Mouse (Mus musculus) embryonic stem cell, embryonic (primary cell): Measurements from ENCODE around the gene Smim4.

Experiments
- CTCF ChIA-PET, 4 experiments: fragments of 300-600 bp in 2 of 4; fragments of 350-600 bp in 2 of 4; sonication (Branson Sonifier 250); formaldehyde crosslinking; loops; one replicate each; lab custom pipeline; 2022; ENCODE audit warnings: inconsistent platforms in 2 of 4; lab: Charles Lee
- POLR2A ChIA-PET, 4 experiments: fragments of 300-600 bp in 2 of 4; fragments of 350-600 bp in 2 of 4; sonication (Branson Sonifier 250); formaldehyde crosslinking; loops; one replicate each; lab custom pipeline; 2022; ENCODE audit warnings: antibody characterized with exemption in 4 of 4, inconsistent platforms in 1 of 4; lab: Charles Lee

The Smim4 gene

GRCm38 (mm10) chr14:31132491-31132975 is 3.8 kb upstream of the Smim4 start:
- ChIA-PET POLR2A (interaction anchor here in 2 of 4 experiments (0.6 to 1.4 kb wide), 7 partner anchors 13 to 506 kb away, joined by 3 to 4 read pairs (median 3); partner anchors contain the start of gene Prkcd (in 1 of the 2)), CTCF (no interaction called here)

GRCm38 (mm10) chr14:31132031-31132430 is 3.3 kb upstream of the Smim4 start:
- CTCF ChIA-PET: no interaction called here
- POLR2A ChIA-PET: interaction anchor here in 2 of 4 experiments (0.6 to 1.4 kb wide), 2 partner anchors 15 to 66 kb away, joined by 3 to 4 read pairs; no protein-coding TSS in a partner anchor

GRCm38 (mm10) chr14:31131272-31131821 is 2.6 kb upstream of the Smim4 start:
- ChIA-PET CTCF (no interaction called here), POLR2A (interaction anchor here in 1 of 4 experiments (1.4 kb wide), 1 partner anchor 67 kb away, joined by 3 read pairs; no protein-coding TSS in a partner anchor)

- ChIA-PET CTCF (interaction anchor here in 1 of 4 experiments (0.6 to 0.7 kb wide), 2 partner anchors 28 to 104 kb away, joined by 3 to 4 read pairs; no protein-coding TSS in a partner anchor), POLR2A (interaction anchor here in 3 of 4 experiments (0.6 to 1.3 kb wide), 12 partner anchors 9 to 769 kb away, joined by 3 to 8 read pairs (median 4); partner anchors contain the start of genes Gnl3 (in 1 of the 3) and Pbrm1 (in 1 of the 3))
Observed at GRCm38 (mm10) chr14:31130236-31131220, 1.8 kb upstream of the Smim4 start, which contains the start of gene Nt5dc2. Gene Nt5dc2, plus strand, starts transcription at chr14:31131053.

GRCm38 (mm10) chr14:31129326-31130235 is 825 bp upstream of the Smim4 start:
- ChIA-PET POLR2A (interaction anchor here in 3 of 4 experiments (0.6 to 3.2 kb wide), 20 partner anchors 10 to 770 kb away, joined by 3 to 14 read pairs (median 4); partner anchors contain the start of genes Gnl3 (in 1 of the 3), Nek4 (in 1 of the 3), Pbrm1 (in 1 of the 3) and Spcs1 (in 1 of the 3)), CTCF (interaction anchor here in 3 of 4 experiments (0.6 to 1.6 kb wide), 4 partner anchors 29 to 105 kb away, joined by 3 to 4 read pairs (median 3); no protein-coding TSS in a partner anchor)

- POLR2A ChIA-PET: interaction anchor here (0.5 to 3.2 kb wide), 22 partner anchors 9 to 731 kb away, joined by 3 to 14 read pairs (median 4); partner anchors contain the start of genes Nek4 (in 1 of the 4), Sema3g (in 1 of the 4), Spcs1 (in 1 of the 4) and Tmem110 (in 1 of the 4)
- CTCF ChIA-PET: interaction anchor here in 2 of 4 experiments (0.6 to 1.6 kb wide), 5 partner anchors 10 to 89 kb away, joined by 3 to 5 read pairs (median 3); no protein-coding TSS in a partner anchor
Observed at GRCm38 (mm10) chr14:31128101-31128825, 493 bp downstream of the Smim4 start.

GRCm38 (mm10) chr14:31126826-31127225 is 1.9 kb downstream of the Smim4 start:
- ChIA-PET CTCF (no interaction called here), POLR2A (interaction anchor here in 2 of 4 experiments (1.0 to 3.2 kb wide), 7 partner anchors 12 to 125 kb away, joined by 3 to 14 read pairs (median 5); partner anchors contain the start of gene Spcs1 (in 1 of the 2))

- POLR2A ChIA-PET: interaction anchor here in 2 of 4 experiments (0.9 to 2.2 kb wide), 8 partner anchors 9 to 145 kb away, joined by 3 to 7 read pairs (median 4); no protein-coding TSS in a partner anchor
- CTCF ChIA-PET: interaction anchor here in 1 of 4 experiments (1.4 kb wide), 1 partner anchor 38 kb away, joined by 4 read pairs; no protein-coding TSS in a partner anchor
Observed at GRCm38 (mm10) chr14:31125106-31126075, 3.4 kb downstream of the Smim4 start.

- ChIA-PET POLR2A (interaction anchor here in 1 of 4 experiments (0.6 to 2.0 kb wide), 4 partner anchors 9 to 202 kb away, joined by 3 to 4 read pairs (median 4); no protein-coding TSS in a partner anchor), CTCF (no interaction called here)
Observed at GRCm38 (mm10) chr14:31115522-31115921, 13.2 kb downstream of the Smim4 start.

- POLR2A ChIA-PET: interaction anchor here in 1 of 4 experiments (0.8 to 1.2 kb wide), 2 partner anchors 10 to 94 kb away, joined by 3 to 4 read pairs; no protein-coding TSS in a partner anchor
- CTCF ChIA-PET: no interaction called here
Observed at GRCm38 (mm10) chr14:31114011-31114410, 14.7 kb downstream of the Smim4 start.

GRCm38 (mm10) chr14:31112187-31112586 is 16.6 kb downstream of the Smim4 start:
- ChIA-PET CTCF (no interaction called here), POLR2A (interaction anchor here in 1 of 4 experiments (0.7 to 1.3 kb wide), 4 partner anchors 12 to 101 kb away, joined by 3 read pairs; no protein-coding TSS in a partner anchor)

GRCm38 (mm10) chr14:31110613-31111012 is 18.1 kb downstream of the Smim4 start:
- POLR2A ChIA-PET: interaction anchor here in 1 of 4 experiments (1.3 kb wide), 1 partner anchor 14 kb away, joined by 3 read pairs; no protein-coding TSS in a partner anchor
- CTCF ChIA-PET: interaction anchor here in 2 of 4 experiments (0.6 kb wide), 2 partner anchors 362 to 1049 kb away, joined by 4 to 18 read pairs; partner anchors contain the start of gene Ncoa4 (in 1 of the 2)

- POLR2A ChIA-PET: no interaction called here
- CTCF ChIA-PET: interaction anchor here in 1 of 4 experiments (0.5 kb wide), 1 partner anchor 332 kb away, joined by 5 read pairs; no protein-coding TSS in a partner anchor
Observed at GRCm38 (mm10) chr14:31105156-31105555, 23.6 kb downstream of the Smim4 start.

GRCm38 (mm10) chr14:31089918-31090317 is 38.8 kb downstream of the Smim4 start:
- CTCF ChIA-PET: no interaction called here
- POLR2A ChIA-PET: interaction anchor here in 1 of 4 experiments (1.1 kb wide), 1 partner anchor 75 kb away, joined by 4 read pairs; no protein-coding TSS in a partner anchor

GRCm38 (mm10) chr14:31088515-31088914 is 40.2 kb downstream of the Smim4 start:
- POLR2A ChIA-PET: no interaction called here
- CTCF ChIA-PET: no interaction called here
